Comparison of ENCODE assay signal across 15 mouse cellular contexts in the genomic region with DNA sequence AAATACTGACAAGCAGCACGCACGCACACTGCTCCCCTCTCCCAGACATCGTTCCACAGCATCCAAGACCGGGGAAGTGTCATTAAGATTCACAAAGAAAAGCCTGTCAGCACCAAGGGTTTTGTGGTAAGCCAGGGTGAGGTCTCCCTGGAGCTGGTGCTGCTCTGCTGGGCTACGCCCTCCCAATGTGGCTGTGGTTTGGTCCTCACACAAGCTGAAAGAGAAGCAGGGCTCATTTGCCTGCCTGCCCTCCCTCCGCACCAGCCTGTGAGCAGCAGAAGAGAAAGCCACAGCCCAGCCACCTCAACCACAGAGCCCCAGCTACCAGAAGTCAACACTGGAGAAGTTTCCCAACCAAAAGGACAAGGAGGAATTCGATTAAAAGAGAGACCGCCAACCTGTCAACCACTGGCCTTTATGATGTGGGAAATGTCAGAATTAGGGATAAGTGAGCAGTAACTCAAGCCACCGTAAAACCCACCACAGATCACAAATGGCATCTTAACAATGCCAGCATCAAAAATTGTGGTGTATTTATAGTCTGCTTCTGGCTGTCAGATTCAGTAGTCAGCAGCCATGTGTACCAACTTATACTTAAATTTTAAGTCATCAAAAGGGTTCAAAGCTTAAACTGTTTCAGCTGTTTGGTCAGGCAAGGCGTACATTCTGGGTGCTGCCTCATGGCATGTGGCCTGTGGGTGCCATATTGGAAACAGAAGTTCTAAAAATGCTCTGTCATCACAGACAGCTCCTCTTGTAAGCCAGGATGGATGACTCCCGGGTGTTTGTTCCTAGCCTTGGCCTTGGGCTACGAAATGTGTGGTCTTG. TPM values are rescaled to one million over a fixed set of nuclear protein-coding genes. Genes with fewer than 3 reads are reported as not detected.
A peak's percentile ranks its signal among the peaks of the same experiment; 100 is the strongest.
DNase-seq lines count a peak whose midpoint lies in the region; ATAC-seq and TF ChIP-seq lines count a peak whose summit lies in the region.
"Had no signal": no experiment of that assay in that cellular context is flagged by ENCODE, and none has a peak within 500 bp of the region (broad histone marks: within the 10 kb centered on the region; RNA-seq: fewer than 3 reads in every experiment).

No protein-coding gene starts in this region.

- no peak for ATAC-seq in liver, embryonic 12.5 days
- peak; percentile 85 for ATAC-seq in embryonic facial prominence, embryonic 15.5 days (ENCODE audit: insufficient number of reproducible peaks, low FRiP score, low TSS enrichment, low read depth)
- peak; percentile 50 for ATAC-seq in megakaryocyte-erythroid progenitor cell, adult 5-6 weeks (replicated peaks; ENCODE audit: low FRiP score, low TSS enrichment, poor library complexity, severe bottlenecking)
- no peak for ATAC-seq in midbrain, postnatal 0 days (ENCODE audit: low FRiP score)

- no peak overlapping the region for H3K4me3 ChIP-seq in liver, embryonic 12.5 days
- no peak overlapping the region for H3K4me3 ChIP-seq in embryonic facial prominence, embryonic 15.5 days (replicated peaks)
- H3K4me3 ChIP-seq in midbrain, postnatal 0 days (ENCODE audit: low read depth, low read length) = no peak overlapping the region
- H3K4me3 ChIP-seq: gastrocnemius, adult 2 months; heart, embryonic 10.5 days; layer of hippocampus, adult 2 months; liver, embryonic 15.5 days had no signal

- H3K27me3 ChIP-seq in liver, embryonic 12.5 days (replicated peaks) = peaks cover 12% of the 10 kb centered on the region
- H3K27me3 ChIP-seq in embryonic facial prominence, embryonic 15.5 days = 0 out of 2 replicates have a peak, but pooled peaks cover 12% of the 10 kb centered on the region
- no peaks in the 10 kb centered on the region for H3K27me3 ChIP-seq in midbrain, postnatal 0 days (ENCODE audit: insufficient read depth, low read length)

- H3K9me3 ChIP-seq in liver, embryonic 12.5 days (replicated peaks) = no peaks in the 10 kb centered on the region
- H3K9me3 ChIP-seq in embryonic facial prominence, embryonic 15.5 days (replicated peaks) = no peaks in the 10 kb centered on the region
- H3K9me3 ChIP-seq in midbrain, postnatal 0 days (ENCODE audit: low read length) = no peaks in the 10 kb centered on the region
- H3K9me3 ChIP-seq: heart, embryonic 10.5 days; liver, embryonic 15.5 days had no signal

- peak; percentile 29 for DNase-seq in liver
- peak; percentile 57 for DNase-seq in thymus, postnatal 14 days
- no peak for DNase-seq in midbrain, postnatal 0 days (ENCODE audit: low spot score)
- DNase-seq in adrenal gland, postnatal 25 days = no peak
- DNase-seq in adrenal gland, postnatal 36 days = no peak
- DNase-seq: cerebellum, postnatal 36 days; gastrocnemius, adult 2 months; heart, postnatal 36 days; kidney, adult 8-10 months had no signal

- H3K4me1 ChIP-seq in liver, embryonic 12.5 days = no peaks in the 10 kb centered on the region
- H3K4me1 ChIP-seq in embryonic facial prominence, embryonic 15.5 days = peaks cover 13% of the 10 kb centered on the region
- no peaks in the 10 kb centered on the region for H3K4me1 ChIP-seq in midbrain, postnatal 0 days (ENCODE audit: insufficient read depth, low read length)
- H3K4me1 ChIP-seq: liver, embryonic 15.5 days had no signal

- no peaks in the 10 kb centered on the region for H3K36me3 ChIP-seq in liver, embryonic 12.5 days
- H3K36me3 ChIP-seq in embryonic facial prominence, embryonic 15.5 days = no peaks in the 10 kb centered on the region
- no peaks in the 10 kb centered on the region for H3K36me3 ChIP-seq in midbrain, postnatal 0 days (ENCODE audit: insufficient read depth, low read length)
- H3K36me3 ChIP-seq: heart, embryonic 10.5 days; liver, embryonic 15.5 days had no signal

- no peak overlapping the region for H3K9ac ChIP-seq in liver, embryonic 12.5 days
- H3K9ac ChIP-seq in embryonic facial prominence, embryonic 15.5 days = no peak overlapping the region
- no peak overlapping the region for H3K9ac ChIP-seq in midbrain, postnatal 0 days (replicated peaks; ENCODE audit: low read length, poor library complexity, severe bottlenecking)
- H3K9ac ChIP-seq: liver, embryonic 15.5 days had no signal

- 49% methylated on average over 12 of the region's 12 CpGs for WGBS in liver, embryonic 12.5 days (ENCODE audit: insufficient replicate concordance)
- WGBS in embryonic facial prominence, embryonic 15.5 days = 42% methylated on average over 12 of the region's 12 CpGs
- 87% methylated on average over 12 of the region's 12 CpGs for WGBS in midbrain, postnatal 0 days

- no peak for TF ChIP-seq CTCF in midbrain, postnatal 0 days (IDR thresholded peaks at IDR 0.05)

- no peak overlapping the region for H3K27ac ChIP-seq in liver, embryonic 12.5 days
- H3K27ac ChIP-seq in embryonic facial prominence, embryonic 15.5 days (replicated peaks) = peak overlapping the region; percentile 34; the same call in 1 of the 2 replicates
- no peak overlapping the region for H3K27ac ChIP-seq in midbrain, postnatal 0 days (ENCODE audit: low read depth, low read length)
- H3K27ac ChIP-seq: gastrocnemius, adult 2 months; heart, embryonic 10.5 days; layer of hippocampus, adult 2 months; liver, embryonic 15.5 days had no signal

- no peak overlapping the region for H3K4me2 ChIP-seq in liver, embryonic 12.5 days
- no peak overlapping the region for H3K4me2 ChIP-seq in embryonic facial prominence, embryonic 15.5 days (replicated peaks)
- no peak overlapping the region for H3K4me2 ChIP-seq in midbrain, postnatal 0 days (ENCODE audit: low read depth, low read length, poor library complexity, severe bottlenecking)
- H3K4me2 ChIP-seq: liver, embryonic 15.5 days had no signal

RNA-seq across cellular contexts. Expression of a gene that starts 51.0 kb away (rescaled TPM):
- 6.5 and 7.6 TPM in 2 replicates for polyA plus RNA-seq in liver, embryonic 12.5 days (2016; fragmentation: Nextera tagmentation; extraction: Ambion mirVana)
- polyA plus RNA-seq in embryonic facial prominence, embryonic 15.5 days (2015; fragmentation: Nextera tagmentation; extraction: Ambion mirVana) = 12.3 and 17.0 TPM in 2 replicates
- total RNA-seq in megakaryocyte-erythroid progenitor cell, adult 5-6 weeks (2014; fragmentation: Nextera tagmentation) = 29.7 and 31.6 TPM in 2 replicates
- 12.9 and 13.7 TPM in 2 replicates for total RNA-seq in megakaryocyte-erythroid progenitor cell, adult 5-6 weeks (2017)
- total RNA-seq in midbrain, postnatal 0 days (2014; rRNA removed) = 20.3 and 29.6 TPM in 2 replicates
- 14.9 and 17.2 TPM in 2 replicates for polyA plus RNA-seq in midbrain, postnatal 0 days (2015; fragmentation: Nextera tagmentation; extraction: Ambion mirVana)
- 8.7 and 12.5 TPM in 2 replicates for total RNA-seq in adrenal gland, postnatal 25 days (2021)
- total RNA-seq in adrenal gland, postnatal 36 days (2021) = 1 to 10 TPM; 2.7 to 6.2 TPM

RNA-seq across cellular contexts. Expression of a gene that starts 52.8 kb away (rescaled TPM):
- polyA plus RNA-seq in liver, embryonic 12.5 days (2016; fragmentation: Nextera tagmentation; extraction: Ambion mirVana) = 24.1 and 28.0 TPM in 2 replicates
- 92.8 and 96.6 TPM in 2 replicates for polyA plus RNA-seq in embryonic facial prominence, embryonic 15.5 days (2015; fragmentation: Nextera tagmentation; extraction: Ambion mirVana)
- total RNA-seq in megakaryocyte-erythroid progenitor cell, adult 5-6 weeks (2014; fragmentation: Nextera tagmentation) = 34.1 and 55.4 TPM in 2 replicates
- total RNA-seq in megakaryocyte-erythroid progenitor cell, adult 5-6 weeks (2017) = 45.6 and 49.8 TPM in 2 replicates
- 76.2 and 103 TPM in 2 replicates for total RNA-seq in midbrain, postnatal 0 days (2014; rRNA removed)
- polyA plus RNA-seq in midbrain, postnatal 0 days (2015; fragmentation: Nextera tagmentation; extraction: Ambion mirVana) = 111 and 118 TPM in 2 replicates
- 81.4 and 98.4 TPM in 2 replicates for total RNA-seq in adrenal gland, postnatal 25 days (2021)
- 100 to 1,000 TPM in 1 of 2 experiments, 10 to 100 TPM in 1; 63.7 to 116 TPM for total RNA-seq in adrenal gland, postnatal 36 days (2021)

Comparison
In these comparisons a context has a peak if more than half of its experiments do, and no peak if none do; other contexts are left out.
1. DNase-seq: peak in liver (single experiment) and thymus, postnatal 14 days (single experiment); none in midbrain, postnatal 0 days (single experiment), adrenal gland, postnatal 25 days (single experiment) and adrenal gland, postnatal 36 days (0 of 2).
2. ATAC-seq: peak in embryonic facial prominence, embryonic 15.5 days (single experiment) and megakaryocyte-erythroid progenitor cell, adult 5-6 weeks (single experiment); none in liver, embryonic 12.5 days (single experiment) and midbrain, postnatal 0 days (single experiment).